Mouse (Mus musculus) heart, embryonic 13.5 days (tissue): ENCODE data around the gene Klhl35. TPM values are rescaled to one million over a fixed set of nuclear protein-coding genes. Genes with fewer than 3 reads are reported as not detected.

Experiments used
- ATAC-seq: fragments of 200-750 bp; cut with Nextera tagmentation; 2 replicates; pipeline ENCODE4 v1.8.0; 2017; ENCODE audit warnings: moderate TSS enrichment; ENCODE audit not compliant: insufficient number of reproducible peaks, low FRiP score, low TSS enrichment; ENCODE audit errors: extremely low read depth
- H3K27ac ChIP-seq: fragments of 300-500 bp; sonication (generic); replicated peaks from 2 replicates; pipeline ENCODE4 v1.5.1; 2015; ENCODE audit warnings: moderate library complexity, mild to moderate bottlenecking, inconsistent platforms
- H3K27me3 ChIP-seq: fragments of 300-500 bp; sonication (generic); replicated peaks from 2 replicates; pipeline ENCODE4 v1.6.1; 2015; ENCODE audit warnings: mild to moderate bottlenecking, inconsistent platforms
- H3K36me3 ChIP-seq: fragments of 300-500 bp; sonication (generic); 2 replicates; pipeline ENCODE4 v1.6.1; 2015; ENCODE audit warnings: mild to moderate bottlenecking, inconsistent platforms
- H3K4me1 ChIP-seq: fragments of 300-500 bp; sonication (generic); 2 replicates; pipeline ENCODE4 v1.6.1; 2015; ENCODE audit warnings: inconsistent platforms
- H3K4me2 ChIP-seq: fragments of 300-500 bp; sonication (generic); 2 replicates; pipeline ENCODE4 v1.6.1; 2015; ENCODE audit warnings: inconsistent platforms, mild to moderate bottlenecking, moderate library complexity
- H3K4me3 ChIP-seq: fragments of 300-500 bp; sonication (generic); 2 replicates; pipeline ENCODE4 v1.5.1; 2015; ENCODE audit warnings: moderate library complexity, mild to moderate bottlenecking, inconsistent platforms
- H3K9ac ChIP-seq: fragments of 300-500 bp; sonication (generic); 2 replicates; pipeline ENCODE4 v1.6.1; 2015; ENCODE audit warnings: inconsistent platforms, mild to moderate bottlenecking, moderate library complexity
- H3K9me3 ChIP-seq: fragments of 300-500 bp; sonication (generic); 2 replicates; pipeline ENCODE4 v1.6.1; 2016; ENCODE audit warnings: inconsistent platforms
- WGBS: fragments of 180-500 bp; shearing (Covaris S2); methylation state at CpG from one replicate; pipeline ENCODE4 v1.1.7; 2015; ENCODE audit warnings: mixed read lengths; 5-methylcytosine and 5-hydroxymethylcytosine counted together
- polyA plus RNA-seq: library from polyadenylated mRNA; unstranded; fragments of >200 nt; fragmentation: Nextera tagmentation; extraction: Ambion mirVana; gene quantifications from 2 replicates; pipeline ENCODE4 v1.2.1, GENCODE M21; 2015

Klhl35 gene
- polyA plus RNA-seq, 1 experiment from 2014 or later: 0.45 TPM

- Histone ChIP-seq H3K4me1 (peaks cover 16% of the 10 kb centered on the region), H3K4me2 (no peak overlapping the region), H3K9ac (0 out of 2 replicates have a peak overlapping the region, but pooled peaks have one; percentile 28)
These were observed 12.9 kb upstream of the Klhl35 start for GRCm38 (mm10) chr7:99452859-99453258.

DNA sequence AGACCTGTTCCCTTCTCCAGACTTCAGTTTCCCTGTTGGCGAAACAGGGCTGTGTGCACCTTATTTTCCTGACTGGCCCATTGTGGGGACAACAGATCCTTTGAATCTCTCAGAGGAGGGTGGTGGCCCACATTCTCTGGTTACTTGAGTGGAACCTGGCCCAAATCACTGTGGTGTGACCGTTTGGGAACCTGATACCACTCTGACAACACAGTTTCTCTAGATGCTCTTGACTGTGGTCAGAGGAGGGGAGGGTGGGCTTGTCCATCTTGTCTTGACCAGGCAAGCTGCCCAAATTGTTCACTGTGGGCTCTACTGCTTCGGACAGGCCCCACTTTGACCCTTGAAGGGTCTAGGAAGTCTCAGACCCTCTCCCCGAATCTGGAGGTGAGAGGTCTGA, 11.8 kb upstream of the Klhl35 start:
- Histone ChIP-seq H3K4me3 (no peak overlapping the region), H3K27me3 (no peaks in the 10 kb centered on the region), H3K4me2 (no peak overlapping the region), H3K36me3 (peaks cover 57% of the 10 kb centered on the region), H3K27ac (no peak overlapping the region), H3K9ac (no peak overlapping the region), H3K9me3 (no peaks in the 10 kb centered on the region), H3K4me1 (peaks cover 16% of the 10 kb centered on the region)
- 65% methylated on average over 4 of the region's 4 CpGs for WGBS
- ATAC-seq: no peak

More at GRCm38 (mm10) chr7:99452859-99453258, 12.9 kb upstream of the Klhl35 start:
- Histone ChIP-seq H3K9me3 (no peaks in the 10 kb centered on the region), H3K36me3 (peaks cover 61% of the 10 kb centered on the region), H3K27ac (no peak overlapping the region), H3K27me3 (no peaks in the 10 kb centered on the region), H3K4me3 (no peak overlapping the region)
- 60% methylated on average over 7 of the region's 7 CpGs for WGBS
- no peak for ATAC-seq

DNA sequence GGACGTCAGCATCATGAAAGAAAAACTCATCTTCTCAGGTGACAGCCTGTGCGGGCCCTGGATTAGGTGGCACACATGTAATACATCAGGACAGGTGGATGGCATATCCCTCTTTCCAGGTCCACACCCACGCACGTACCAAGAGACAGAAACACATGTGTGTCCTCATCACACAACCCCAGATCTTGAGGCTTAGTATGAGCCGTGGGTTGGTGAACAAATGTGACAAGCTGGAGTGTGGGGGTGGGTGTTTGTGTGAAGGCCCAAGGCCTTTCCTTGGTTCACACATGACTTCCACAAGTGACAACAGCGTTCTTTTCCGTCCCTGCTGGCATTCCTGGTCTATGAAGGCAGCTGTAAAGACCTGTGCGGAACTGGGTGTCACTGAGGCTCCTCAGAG, 7.0 kb upstream of the Klhl35 start:
- Histone ChIP-seq H3K27ac (no peak overlapping the region), H3K36me3 (peaks cover 76% of the 10 kb centered on the region), H3K9me3 (no peaks in the 10 kb centered on the region), H3K9ac (no peak overlapping the region), H3K4me2 (no peak overlapping the region), H3K4me1 (no peaks in the 10 kb centered on the region), H3K27me3 (no peaks in the 10 kb centered on the region), H3K4me3 (no peak overlapping the region)
- no peak for ATAC-seq
- WGBS: 88% methylated on average over 8 of the region's 8 CpGs

DNA sequence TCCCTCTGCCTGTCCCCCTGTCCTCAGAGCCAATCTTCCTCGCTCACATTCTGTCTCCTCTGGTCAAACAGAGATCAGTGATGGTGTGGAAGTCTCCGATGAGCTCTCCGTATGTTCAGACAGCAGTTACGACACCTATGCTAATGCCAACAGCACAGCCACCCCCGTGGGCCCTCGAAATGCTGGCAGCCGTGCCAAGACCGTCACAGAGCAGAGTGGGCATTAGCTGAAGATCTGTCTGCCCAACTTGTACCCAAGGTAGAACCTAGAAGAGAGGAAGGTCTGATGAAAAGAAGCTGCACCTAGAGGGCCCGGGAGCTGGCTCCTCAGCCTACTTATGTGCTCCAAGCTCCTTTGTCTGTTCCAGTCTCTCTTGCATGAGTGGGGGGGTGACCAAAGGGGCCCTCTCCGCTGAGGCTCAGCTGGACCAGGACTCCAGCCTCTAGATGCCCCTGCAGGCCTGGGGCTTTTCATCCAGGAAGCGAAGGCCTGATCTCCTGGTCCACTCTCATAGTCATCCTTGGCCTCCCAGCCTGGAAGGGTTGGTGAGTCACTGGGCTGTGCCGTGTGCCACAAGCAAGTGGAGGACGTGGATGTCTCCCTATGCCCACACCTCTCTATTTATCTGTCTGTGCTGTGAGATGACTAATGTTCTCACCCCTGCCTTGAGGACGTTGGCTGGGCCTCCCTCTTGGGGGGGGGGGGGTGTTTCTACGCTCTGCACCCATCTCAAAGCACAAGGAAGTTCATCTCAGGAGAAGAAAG, 5.7 kb upstream of the Klhl35 start:
- Histone ChIP-seq H3K9me3 (no peaks in the 10 kb centered on the region), H3K4me3 (no peak overlapping the region), H3K4me2 (no peak overlapping the region), H3K27ac (no peak overlapping the region), H3K9ac (no peak overlapping the region), H3K4me1 (peaks cover 2% of the 10 kb centered on the region; the same call in 1 of the 2 replicates), H3K36me3 (peaks cover 67% of the 10 kb centered on the region), H3K27me3 (no peaks in the 10 kb centered on the region)
- no peak for ATAC-seq
- WGBS: 84% methylated on average over 15 of the region's 15 CpGs

DNA sequence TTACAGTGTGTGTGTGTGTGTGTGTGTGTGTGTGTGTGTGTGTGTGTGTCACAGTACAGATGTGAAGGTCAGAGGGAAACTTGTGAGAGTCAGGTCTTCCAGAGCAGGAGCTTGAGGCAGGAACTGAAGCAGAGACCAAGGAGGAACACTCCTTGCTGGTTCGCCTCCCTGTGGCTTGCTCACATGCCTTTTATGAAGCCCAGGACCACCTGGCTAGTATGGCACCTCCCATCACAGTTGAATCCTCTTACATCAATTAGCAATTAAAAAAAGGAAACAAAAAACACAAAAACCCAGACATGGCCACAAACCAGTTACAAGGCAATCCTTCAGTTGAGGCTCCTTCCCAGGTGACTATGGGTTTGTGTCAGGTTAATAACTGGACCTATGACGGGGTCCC, 2.7 kb upstream of the Klhl35 start:
- Histone ChIP-seq H3K4me3 (no peak overlapping the region), H3K27me3 (no peaks in the 10 kb centered on the region; the same call in 1 of the 2 replicates)
- 68% methylated on average over 2 of the region's 2 CpGs for WGBS

DNA sequence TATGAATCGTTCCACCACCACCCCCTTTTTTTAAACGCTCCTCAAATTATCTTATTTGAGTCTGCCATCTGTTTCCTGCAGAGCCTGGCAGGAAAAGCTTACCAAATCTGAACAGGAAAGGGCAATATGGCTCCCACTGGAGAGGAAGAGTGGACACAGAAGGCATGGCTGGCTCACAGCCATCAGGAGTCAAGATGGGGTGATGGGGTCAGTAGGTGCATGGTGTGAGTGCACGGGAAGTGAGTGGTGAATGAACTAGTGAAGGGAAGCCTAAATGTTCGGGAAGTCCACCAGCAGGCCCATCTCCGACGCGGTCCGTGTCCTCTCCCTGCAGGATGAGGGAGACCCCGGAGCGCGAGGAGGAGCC, 2.1 kb downstream of the Klhl35 start:
- Histone ChIP-seq H3K9me3 (no peaks in the 10 kb centered on the region), H3K4me2 (peak overlapping the region; percentile 88), H3K27ac (peak overlapping the region; percentile 95), H3K4me3 (peak overlapping the region; percentile 61), H3K9ac (peak overlapping the region; percentile 87), H3K36me3 (peaks cover 16% of the 10 kb centered on the region), H3K4me1 (peaks cover 50% of the 10 kb centered on the region), H3K27me3 (peaks cover 2% of the 10 kb centered on the region; the same call in 1 of the 2 replicates)
- ATAC-seq: no peak
- 15% methylated on average over 9 of the region's 11 CpGs for WGBS

More for the DNA sequence above, 2.7 kb upstream of the Klhl35 start:
- peaks cover 32% of the 10 kb centered on the region for H3K4me1 ChIP-seq
- peaks cover 39% of the 10 kb centered on the region for H3K36me3 ChIP-seq
- H3K9me3 ChIP-seq: no peaks in the 10 kb centered on the region
- no peak for ATAC-seq
- H3K9ac ChIP-seq: no peak overlapping the region
- H3K4me2 ChIP-seq: no peak overlapping the region
- H3K27ac ChIP-seq: no peak overlapping the region

- no peaks in the 10 kb centered on the region for H3K9me3 ChIP-seq
- peak; percentile 47; the same call in 1 of the 2 replicates for ATAC-seq
- peak overlapping the region; percentile 87 for H3K9ac ChIP-seq
- H3K4me3 ChIP-seq: peak overlapping the region; percentile 61
- peaks cover 52% of the 10 kb centered on the region for H3K4me1 ChIP-seq
- H3K27me3 ChIP-seq: peaks cover 2% of the 10 kb centered on the region; the same call in 1 of the 2 replicates
- peak overlapping the region; percentile 88 for H3K4me2 ChIP-seq
- peak overlapping the region; percentile 95 for H3K27ac ChIP-seq
- peaks cover 22% of the 10 kb centered on the region for H3K36me3 ChIP-seq
- 2% methylated on average over 123 of the region's 145 CpGs for WGBS
These were observed 2.7 kb downstream of the Klhl35 start for GRCm38 (mm10) chr7:99468283-99469132.

GRCm38 (mm10) chr7:99469680-99470405, 4.0 kb downstream of the Klhl35 start:
- ATAC-seq: no peak
- Histone ChIP-seq H3K4me2 (no peak overlapping the region), H3K4me1 (peaks cover 66% of the 10 kb centered on the region), H3K36me3 (peaks cover 35% of the 10 kb centered on the region), H3K9me3 (no peaks in the 10 kb centered on the region), H3K9ac (no peak overlapping the region), H3K27ac (peak overlapping the region; percentile 95; the same call in 1 of the 2 replicates), H3K27me3 (peaks cover 2% of the 10 kb centered on the region; the same call in 1 of the 2 replicates), H3K4me3 (no peak overlapping the region)
- 78% methylated on average over 17 of the region's 17 CpGs for WGBS

GRCm38 (mm10) chr7:99471578-99471977, 5.8 kb downstream of the Klhl35 start:
- Histone ChIP-seq H3K36me3 (peaks cover 41% of the 10 kb centered on the region), H3K4me2 (no peak overlapping the region), H3K4me3 (no peak overlapping the region), H3K9me3 (no peaks in the 10 kb centered on the region), H3K9ac (no peak overlapping the region), H3K27ac (no peak overlapping the region), H3K4me1 (peaks cover 63% of the 10 kb centered on the region), H3K27me3 (peaks cover 2% of the 10 kb centered on the region; the same call in 1 of the 2 replicates)
- ATAC-seq: no peak
- WGBS: 59% methylated on average over 18 of the region's 18 CpGs

- H3K36me3 ChIP-seq: peaks cover 64% of the 10 kb centered on the region
- ATAC-seq: no peak
- WGBS: 78% methylated on average over 14 of the region's 14 CpGs
These were observed 8.0 kb downstream of the Klhl35 start for GRCm38 (mm10) chr7:99473638-99474407.

More at GRCm38 (mm10) chr7:99473638-99474407, 8.0 kb downstream of the Klhl35 start:
- H3K4me3 ChIP-seq: no peak overlapping the region
- no peak overlapping the region for H3K9ac ChIP-seq
- H3K4me1 ChIP-seq: peaks cover 58% of the 10 kb centered on the region
- peak overlapping the region; percentile 54 for H3K27ac ChIP-seq
- peaks cover 2% of the 10 kb centered on the region; the same call in 1 of the 2 replicates for H3K27me3 ChIP-seq
- H3K9me3 ChIP-seq: no peaks in the 10 kb centered on the region
- H3K4me2 ChIP-seq: peak overlapping the region; percentile 5
